9 mouse cellular contexts compared by ENCODE assay signal in the genomic region with DNA sequence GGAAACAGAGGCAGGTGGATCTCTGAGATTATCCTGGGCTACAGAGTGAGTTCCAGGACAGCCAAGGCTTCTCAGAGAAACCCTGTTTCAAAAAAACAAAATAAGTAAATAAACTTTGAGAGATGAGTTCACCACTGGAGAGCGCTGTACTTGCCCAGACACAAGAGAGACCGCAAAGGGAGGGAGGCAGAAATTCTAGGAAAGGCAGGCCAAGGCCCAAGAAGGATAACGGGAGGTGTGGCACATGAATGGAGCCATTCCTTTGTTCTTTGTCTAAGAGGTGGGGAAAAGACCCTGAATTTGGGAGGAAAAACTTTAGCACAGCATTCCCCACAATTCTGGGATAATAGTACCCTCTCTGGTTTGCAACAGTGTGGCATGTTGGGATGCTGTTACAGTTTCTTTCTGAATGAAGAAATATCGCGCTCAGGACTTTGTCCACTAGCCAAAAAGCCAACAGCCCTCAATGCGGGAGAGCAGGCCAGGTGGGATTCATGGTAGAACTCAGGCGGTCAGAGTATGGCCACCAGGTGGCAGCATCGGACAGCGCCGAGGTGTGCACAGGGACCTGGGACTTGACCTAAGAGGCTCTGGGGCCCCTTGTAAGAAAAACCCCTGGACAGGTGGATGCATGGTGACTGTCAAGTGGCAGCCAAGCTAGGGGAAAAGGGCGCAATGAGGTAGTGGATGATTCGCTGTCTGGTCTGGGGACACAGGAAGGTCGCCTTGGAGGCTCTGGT. TPM values are rescaled to one million over a fixed set of nuclear protein-coding genes. Genes with fewer than 3 reads are reported as not detected.
DNase-seq lines count a peak whose midpoint lies in the region; ATAC-seq and TF ChIP-seq lines count a peak whose summit lies in the region.
"Had no signal": no experiment of that assay in that cellular context is flagged by ENCODE, and none has a peak within 500 bp of the region (broad histone marks: within the 10 kb centered on the region; RNA-seq: fewer than 3 reads in every experiment).

No protein-coding gene starts in this region.

- no peaks in the 10 kb centered on the region for H3K9me3 ChIP-seq in intestine, embryonic 14.5 days (ENCODE audit: control insufficient read depth, low read length)
- no peaks in the 10 kb centered on the region for H3K9me3 ChIP-seq in intestine, embryonic 16.5 days (ENCODE audit: control insufficient read depth, low read length)
- no peaks in the 10 kb centered on the region for H3K9me3 ChIP-seq in intestine, embryonic 15.5 days
- H3K9me3 ChIP-seq in limb, embryonic 14.5 days (ENCODE audit: control insufficient read depth, low read length), result no peaks in the 10 kb centered on the region

- H3K27ac ChIP-seq in intestine, embryonic 14.5 days (ENCODE audit: low read depth), result no peak overlapping the region
- no peak overlapping the region for H3K27ac ChIP-seq in intestine, embryonic 16.5 days (ENCODE audit: low read length)
- no peak overlapping the region for H3K27ac ChIP-seq in intestine, embryonic 15.5 days
- H3K27ac ChIP-seq in limb, embryonic 14.5 days (replicated peaks; ENCODE audit: low read depth, low read length), result no peak overlapping the region

- H3K4me3 ChIP-seq in intestine, embryonic 14.5 days (ENCODE audit: low read depth, low read length), result no peak overlapping the region
- H3K4me3 ChIP-seq in intestine, embryonic 16.5 days (ENCODE audit: low read length), result no peak overlapping the region
- no peak overlapping the region for H3K4me3 ChIP-seq in intestine, embryonic 15.5 days (replicated peaks)
- no peak overlapping the region for H3K4me3 ChIP-seq in limb, embryonic 14.5 days (replicated peaks; ENCODE audit: low read length)

- no peak overlapping the region for H3K9ac ChIP-seq in intestine, embryonic 14.5 days (ENCODE audit: low read length)
- no peak overlapping the region for H3K9ac ChIP-seq in intestine, embryonic 16.5 days (ENCODE audit: low read depth, low read length)
- no peak overlapping the region for H3K9ac ChIP-seq in intestine, embryonic 15.5 days
- no peak overlapping the region for H3K9ac ChIP-seq in limb, embryonic 14.5 days (ENCODE audit: low read depth, low read length, severe bottlenecking)

- WGBS in intestine, embryonic 14.5 days, result 30% methylated on average over 13 of the region's 13 CpGs
- 30% methylated on average over 13 of the region's 13 CpGs for WGBS in intestine, embryonic 16.5 days
- WGBS in intestine, embryonic 15.5 days, result 27% methylated on average over 13 of the region's 13 CpGs
- WGBS in limb, embryonic 14.5 days, result 31% methylated on average over 13 of the region's 13 CpGs

- no peaks in the 10 kb centered on the region for H3K27me3 ChIP-seq in intestine, embryonic 14.5 days (replicated peaks; ENCODE audit: control insufficient read depth, insufficient read depth, low read length)
- no peaks in the 10 kb centered on the region for H3K27me3 ChIP-seq in intestine, embryonic 16.5 days (replicated peaks; ENCODE audit: control insufficient read depth, insufficient read depth, low read length)
- H3K27me3 ChIP-seq in intestine, embryonic 15.5 days (replicated peaks), result no peaks in the 10 kb centered on the region
- H3K27me3 ChIP-seq in limb, embryonic 14.5 days (ENCODE audit: control insufficient read depth, insufficient read depth, low read length), result no peaks in the 10 kb centered on the region

- TF ChIP-seq POLR2A in limb, embryonic 14.5 days (IDR thresholded peaks at IDR 0.05; ENCODE audit: borderline replicate concordance, extremely low read depth, insufficient read depth, insufficient read length), result no peak

- no peak overlapping the region for H3K4me2 ChIP-seq in intestine, embryonic 14.5 days (ENCODE audit: low read length)
- H3K4me2 ChIP-seq in intestine, embryonic 16.5 days (ENCODE audit: low read depth, low read length), result no peak overlapping the region
- H3K4me2 ChIP-seq in intestine, embryonic 15.5 days (replicated peaks), result no peak overlapping the region
- H3K4me2 ChIP-seq in limb, embryonic 14.5 days (replicated peaks; ENCODE audit: low read depth, low read length, severe bottlenecking), result no peak overlapping the region

- no peak for ATAC-seq in intestine, embryonic 14.5 days (replicated peaks; ENCODE audit: low FRiP score, low TSS enrichment, low read depth)
- ATAC-seq in intestine, embryonic 16.5 days, result no peak
- peak; percentile 53; the same call in 1 of the 2 replicates for ATAC-seq in intestine, embryonic 15.5 days
- no peak for ATAC-seq in limb, embryonic 14.5 days (ENCODE audit: low FRiP score, low read depth)

- H3K36me3 ChIP-seq in intestine, embryonic 14.5 days (ENCODE audit: control insufficient read depth, insufficient read depth, low read length), result no peaks in the 10 kb centered on the region
- H3K36me3 ChIP-seq in intestine, embryonic 16.5 days (ENCODE audit: control insufficient read depth, insufficient read depth, low read length), result no peaks in the 10 kb centered on the region
- H3K36me3 ChIP-seq in intestine, embryonic 15.5 days, result no peaks in the 10 kb centered on the region
- H3K36me3 ChIP-seq in limb, embryonic 14.5 days (ENCODE audit: control insufficient read depth, insufficient read depth, low read length), result no peaks in the 10 kb centered on the region

- DNase-seq in intestine, embryonic 14.5 days (ENCODE audit: low spot score), result peak; percentile 89
- peak; percentile 81 for DNase-seq in adrenal gland, postnatal 10 days
- DNase-seq in embryo, embryonic 9.5 days (ENCODE audit: extremely low spot score), result peak; percentile 65
- DNase-seq in limb, embryonic 14.5 days (ENCODE audit: low spot score), result peak; percentile 38
- peak; percentile 9 for DNase-seq in retina, adult 2 months (ENCODE audit: low read depth, low spot score)
- DNase-seq in thymus, postnatal 25 days, result peak; percentile 59

- H3K4me1 ChIP-seq in intestine, embryonic 14.5 days (replicated peaks; ENCODE audit: control insufficient read depth, insufficient read depth, low read length), result no peaks in the 10 kb centered on the region
- no peaks in the 10 kb centered on the region for H3K4me1 ChIP-seq in intestine, embryonic 16.5 days (ENCODE audit: control insufficient read depth, insufficient read depth, low read length)
- no peaks in the 10 kb centered on the region for H3K4me1 ChIP-seq in intestine, embryonic 15.5 days (replicated peaks)
- H3K4me1 ChIP-seq in limb, embryonic 14.5 days (ENCODE audit: control insufficient read depth, insufficient read depth, low read length), result no peaks in the 10 kb centered on the region

RNA-seq across cellular contexts. Expression of a gene that starts 49.9 kb away (rescaled TPM):
- not detected in 2 replicates for polyA plus RNA-seq in intestine, embryonic 14.5 days (2014; fragmentation: Nextera tagmentation; extraction: Ambion mirVana)
- polyA plus RNA-seq in intestine, embryonic 16.5 days (2015; fragmentation: Nextera tagmentation; extraction: Ambion mirVana), result 0.11 TPM in 1 of 2 replicates, not detected in the other
- not detected for total RNA-seq in adrenal gland, postnatal 10 days (2021)
- 0.06 TPM in 1 of 2 replicates, not detected in the other for polyA plus RNA-seq in intestine, embryonic 15.5 days (2015; fragmentation: Nextera tagmentation; extraction: Ambion mirVana)
- polyA plus RNA-seq in limb, embryonic 14.5 days (2012; rRNA removed), result not detected in 2 replicates
- not detected in 2 replicates for polyA plus RNA-seq in limb, embryonic 14.5 days (2014; fragmentation: Nextera tagmentation; extraction: Ambion mirVana)
- total RNA-seq: neutrophil, adult 5-6 weeks had no signal

Comparison
In these comparisons a context has a peak if more than half of its experiments do, and no peak if none do; other contexts are left out.
1. DNase-seq: peak in every context shown above with its lines; median percentile 89 in intestine, embryonic 14.5 days; 81 in adrenal gland, postnatal 10 days; 65 in embryo, embryonic 9.5 days; 59 in thymus, postnatal 25 days; 38 in limb, embryonic 14.5 days; 9 in retina, adult 2 months.